Mouse (Mus musculus): ENCODE data around the gene Gm49380. TPM values are rescaled to one million over a fixed set of nuclear protein-coding genes. Genes with fewer than 3 reads are reported as not detected.
"Not testable (repeated sequence)": the region's sequence is repeated elsewhere in the genome, so short reads cannot be mapped to it uniquely, and the experiment has no call there.

The Gm49380 gene
- total RNA-seq, 2 experiments from 2014 or later: 0.28 TPM; not detected in 1

- peak; percentile 80 to 94 for DNase-seq (ENCODE audit: extremely low spot score in 1 of 2, low spot score in 1 of 2)
These were observed 12.5 kb upstream of the Gm49380 start for GRCm38 (mm10) chr9:44125546-44126428.

- DNase-seq (ENCODE audit: extremely low spot score in 1 of 2, low spot score in 1 of 2): no peak
These were observed 11.7 kb upstream of the Gm49380 start for GRCm38 (mm10) chr9:44125026-44125425.

DNA sequence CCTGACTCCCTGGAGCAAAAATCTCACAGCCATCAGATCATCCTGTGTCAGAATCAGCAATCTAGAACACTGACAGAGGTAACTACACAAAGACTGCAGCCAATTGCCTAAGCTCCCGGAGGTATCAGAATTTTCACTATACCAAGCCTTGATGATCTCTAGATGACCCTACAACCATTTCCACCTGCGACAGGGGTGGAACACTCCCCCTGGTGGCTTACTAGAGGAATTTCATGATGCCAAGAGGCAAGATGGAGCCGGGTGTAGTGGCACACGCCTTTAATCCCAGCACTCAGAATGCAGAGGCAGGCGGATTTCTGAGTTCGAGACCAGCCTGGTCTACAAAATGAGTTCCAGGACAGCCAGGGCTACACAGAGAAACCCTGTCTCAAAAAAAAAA, 11.0 kb upstream of the Gm49380 start:
- DNase-seq (ENCODE audit: extremely low spot score in 1 of 2, low spot score in 1 of 2): no peak

GRCm38 (mm10) chr9:44119948-44120465, 6.7 kb upstream of the Gm49380 start:
- DNase-seq (ENCODE audit: extremely low spot score in 1 of 2, low spot score in 1 of 2): no peak

DNA sequence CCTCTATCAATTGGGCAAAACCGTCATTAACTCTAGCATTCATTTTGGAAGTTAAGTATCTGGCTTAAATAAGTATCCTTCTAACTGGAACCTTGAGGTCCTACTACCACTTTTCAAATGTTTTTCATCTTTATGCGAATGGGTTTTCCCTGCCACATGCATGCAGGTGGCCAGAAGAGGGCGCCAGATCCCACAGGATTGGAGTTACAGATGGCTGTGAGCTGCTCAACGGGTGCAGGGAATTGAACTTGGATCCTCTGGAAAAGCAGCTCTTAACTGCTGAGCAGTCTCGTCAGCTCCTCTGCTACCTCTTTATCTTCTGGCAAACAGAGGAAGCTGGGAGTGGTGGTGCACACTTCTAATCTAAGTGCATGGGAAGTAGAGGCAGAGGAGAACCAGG, 5.7 kb upstream of the Gm49380 start:
- DNase-seq (ENCODE audit: extremely low spot score in 1 of 2, low spot score in 1 of 2): peak in 1 of 2 experiments; percentile 55

- no peak for DNase-seq (ENCODE audit: extremely low spot score in 1 of 2, low spot score in 1 of 2)
These were observed 2.9 kb upstream of the Gm49380 start for GRCm38 (mm10) chr9:44116182-44116581.

- no peak for DNase-seq (ENCODE audit: extremely low spot score in 1 of 2, low spot score in 1 of 2)
These were observed 2.3 kb upstream of the Gm49380 start for GRCm38 (mm10) chr9:44115599-44115998.

- DNase-seq (ENCODE audit: extremely low spot score in 1 of 2, low spot score in 1 of 2): no peak
These were observed 1.2 kb upstream of the Gm49380 start for GRCm38 (mm10) chr9:44114453-44114852.

GRCm38 (mm10) chr9:44111909-44112308, 1.4 kb downstream of the Gm49380 start:
- DNase-seq (ENCODE audit: extremely low spot score in 1 of 2, low spot score in 1 of 2): not testable (repeated sequence)

DNA sequence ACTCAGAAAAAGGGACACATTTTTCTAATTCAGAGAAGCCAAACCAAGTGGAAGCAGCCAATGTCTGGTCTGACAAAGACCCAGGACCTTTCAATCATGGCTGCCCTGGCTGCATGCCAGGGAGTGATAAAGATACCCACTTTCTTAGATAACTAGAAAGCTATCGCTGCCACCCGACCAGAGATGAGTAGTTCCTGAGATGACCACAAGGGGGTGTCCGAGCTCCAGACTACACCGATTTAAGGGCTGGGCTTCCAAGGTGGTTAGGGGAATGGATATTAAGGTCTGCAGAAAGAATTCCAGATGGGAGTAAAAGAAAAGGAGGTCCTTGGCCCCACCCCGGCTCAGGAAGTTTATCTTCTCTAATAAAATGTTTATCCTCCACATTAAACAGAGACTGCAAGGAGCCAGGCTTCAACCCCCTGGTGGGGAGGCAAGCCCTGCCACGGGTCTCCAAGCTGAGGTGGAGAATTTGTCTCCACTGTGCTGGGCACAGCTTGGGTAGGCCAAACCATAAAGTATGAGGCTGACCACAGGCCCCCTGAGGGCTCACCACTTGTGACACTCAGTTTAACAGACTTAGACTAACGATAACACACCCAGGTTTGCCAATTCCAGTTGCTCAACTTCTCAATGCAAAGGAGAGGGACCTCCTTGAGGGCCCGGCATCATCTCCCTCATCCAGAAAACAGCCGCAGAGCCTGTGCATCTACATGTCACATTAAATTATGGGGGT, 3.8 kb downstream of the Gm49380 start:
- DNase-seq (ENCODE audit: extremely low spot score in 1 of 2, low spot score in 1 of 2): peak; percentile 80 to 91

- DNase-seq (ENCODE audit: extremely low spot score in 1 of 2, low spot score in 1 of 2): no peak
These were observed 4.8 kb downstream of the Gm49380 start for GRCm38 (mm10) chr9:44108269-44109055.

DNA sequence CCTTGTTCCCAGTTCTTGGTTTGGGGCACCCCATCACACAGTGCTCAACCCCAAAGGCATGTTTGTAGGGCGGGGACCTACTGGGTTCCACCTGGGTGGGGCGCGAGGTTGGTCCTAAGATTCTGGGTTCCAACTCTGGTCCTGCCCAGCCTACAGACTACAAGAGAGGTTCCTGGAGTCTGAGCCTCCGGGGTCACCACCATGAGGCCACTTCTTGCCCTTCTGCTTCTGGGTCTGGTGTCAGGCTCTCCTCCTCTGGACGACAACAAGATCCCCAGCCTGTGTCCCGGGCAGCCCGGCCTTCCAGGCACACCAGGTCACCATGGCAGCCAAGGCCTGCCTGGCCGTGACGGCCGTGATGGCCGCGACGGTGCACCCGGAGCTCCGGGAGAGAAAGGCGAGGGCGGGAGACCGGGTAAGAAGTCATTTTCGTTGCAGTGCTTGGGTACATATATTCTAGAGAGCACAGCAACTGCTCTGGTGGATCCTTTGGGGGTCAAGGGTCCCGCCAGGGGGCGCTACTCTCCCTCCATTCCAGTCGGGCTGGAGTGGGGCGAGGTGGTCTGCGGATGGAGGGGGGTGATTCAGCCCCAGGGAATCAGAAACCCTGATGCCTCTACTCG, 5.6 kb downstream of the Gm49380 start:
- peak; percentile 52 to 71 for DNase-seq (ENCODE audit: extremely low spot score in 1 of 2, low spot score in 1 of 2)

DNA sequence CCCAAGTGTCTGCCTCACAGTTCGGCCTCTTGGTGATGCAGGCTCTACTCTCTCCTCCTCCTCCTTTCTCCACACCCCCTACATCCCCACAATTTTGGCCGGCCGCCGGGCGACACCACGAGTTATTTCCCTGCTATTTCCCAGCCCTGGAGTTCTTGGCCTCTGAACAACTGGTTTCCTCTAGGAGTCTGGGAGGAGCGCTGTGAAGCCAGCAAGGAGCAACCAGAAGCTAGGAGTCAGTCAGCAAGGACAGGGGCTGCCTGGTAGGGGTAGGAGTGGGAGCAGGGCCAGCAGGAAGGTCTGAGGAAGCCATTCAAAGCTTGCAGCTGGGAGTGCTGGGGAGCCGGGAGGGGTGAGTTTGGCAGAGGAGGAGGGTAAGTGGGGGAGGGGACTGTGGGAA, 6.2 kb downstream of the Gm49380 start, which contains the start of gene C1qtnf5:
C1qtnf5 (plus strand) TSS at position 136 of the 400 bp plus-strand sequence.
- peak; percentile 44 to 64 for DNase-seq (ENCODE audit: extremely low spot score in 1 of 2, low spot score in 1 of 2)

DNA sequence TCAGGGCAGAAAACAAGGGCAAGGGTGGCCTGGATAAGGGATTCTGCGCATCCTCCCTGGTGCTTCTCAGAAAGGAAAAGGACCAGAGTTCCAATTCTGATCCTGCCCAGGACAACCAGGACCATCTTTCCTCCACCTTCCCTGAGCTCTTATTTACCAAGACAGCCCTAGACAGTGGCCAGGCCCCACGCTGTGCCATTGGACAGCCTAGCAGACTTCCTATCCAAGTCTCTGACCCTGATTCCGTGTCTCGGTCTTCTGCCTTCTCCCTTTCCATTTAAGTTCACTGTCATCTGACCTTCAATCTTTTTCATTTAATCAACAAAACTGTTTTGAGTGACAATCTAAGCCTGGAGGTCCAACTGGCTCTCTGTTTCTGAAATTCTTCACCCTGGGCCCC, 6.7 kb downstream of the Gm49380 start:
- DNase-seq (ENCODE audit: extremely low spot score in 1 of 2, low spot score in 1 of 2): no peak

GRCm38 (mm10) chr9:44106182-44106581, 7.1 kb downstream of the Gm49380 start:
- no peak for DNase-seq (ENCODE audit: extremely low spot score in 1 of 2, low spot score in 1 of 2)

- no peak for DNase-seq (ENCODE audit: extremely low spot score in 1 of 2, low spot score in 1 of 2)
These were observed 7.5 kb downstream of the Gm49380 start for GRCm38 (mm10) chr9:44105781-44106180.

DNA sequence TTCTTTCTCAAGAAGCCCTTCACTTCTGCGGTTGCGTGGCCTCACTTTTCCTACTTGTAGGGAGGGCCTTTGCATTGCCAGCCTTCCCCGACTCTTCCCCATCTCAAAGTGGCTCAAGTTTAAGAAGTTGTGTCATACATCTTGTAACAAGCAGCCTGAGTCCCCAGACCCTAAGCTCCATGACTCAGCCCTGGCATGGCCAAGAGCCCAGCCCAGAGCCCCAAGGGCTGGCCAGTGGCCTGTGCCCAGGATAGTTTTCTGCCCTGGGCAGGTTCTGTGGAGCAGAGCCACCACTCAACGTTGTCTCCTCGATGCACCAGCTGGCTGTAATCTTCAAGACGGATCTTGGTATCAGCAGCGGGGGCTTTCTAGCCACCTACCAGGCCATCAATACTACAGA, 8.4 kb downstream of the Gm49380 start:
- DNase-seq (ENCODE audit: extremely low spot score in 1 of 2, low spot score in 1 of 2): no peak

DNA sequence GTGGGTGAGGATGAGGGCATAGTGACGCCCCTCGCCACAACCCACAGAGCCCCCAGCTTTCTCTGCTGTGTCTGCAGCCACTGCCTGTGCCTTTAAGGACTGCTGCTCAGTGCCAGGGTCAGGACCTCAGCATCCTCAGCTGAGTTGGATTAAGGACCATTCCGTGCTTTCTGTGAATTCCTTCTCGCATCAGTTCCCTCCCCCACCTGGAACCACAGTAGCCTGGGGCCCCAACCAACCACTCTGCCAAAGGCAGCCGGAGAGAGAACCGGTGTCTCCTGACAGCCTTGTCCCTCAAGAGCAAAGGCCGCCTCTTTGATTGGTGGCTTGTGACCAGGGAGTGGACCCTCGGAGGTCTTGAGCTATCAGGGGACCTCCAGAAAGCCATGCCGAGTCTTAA, 11.8 kb downstream of the Gm49380 start, which contains the start of gene Mfrp:
Mfrp (plus strand) TSS at position 240 of the 400 bp plus-strand sequence.
- no peak for DNase-seq (ENCODE audit: extremely low spot score in 1 of 2, low spot score in 1 of 2)

GRCm38 (mm10) chr9:44096536-44096935, 16.8 kb downstream of the Gm49380 start:
- DNase-seq (ENCODE audit: extremely low spot score in 1 of 2, low spot score in 1 of 2): peak in 1 of 2 experiments; percentile 43

GRCm38 (mm10) chr9:44095781-44096180, 17.5 kb downstream of the Gm49380 start:
- DNase-seq (ENCODE audit: extremely low spot score in 1 of 2, low spot score in 1 of 2): no peak

Measured in layer of hippocampus, postnatal 25 days (tissue).